Mouse (Mus musculus): ENCODE data around the gene Fam107b. TPM values are rescaled to one million over a fixed set of nuclear protein-coding genes. Genes with fewer than 3 reads are reported as not detected.
"Not testable (repeated sequence)": the region's sequence is repeated elsewhere in the genome, so short reads cannot be mapped to it uniquely, and the experiment has no call there.

Fam107b gene
- total RNA-seq, 2 experiments from 2014 or later: 18.6 to 18.8 TPM

DNA sequence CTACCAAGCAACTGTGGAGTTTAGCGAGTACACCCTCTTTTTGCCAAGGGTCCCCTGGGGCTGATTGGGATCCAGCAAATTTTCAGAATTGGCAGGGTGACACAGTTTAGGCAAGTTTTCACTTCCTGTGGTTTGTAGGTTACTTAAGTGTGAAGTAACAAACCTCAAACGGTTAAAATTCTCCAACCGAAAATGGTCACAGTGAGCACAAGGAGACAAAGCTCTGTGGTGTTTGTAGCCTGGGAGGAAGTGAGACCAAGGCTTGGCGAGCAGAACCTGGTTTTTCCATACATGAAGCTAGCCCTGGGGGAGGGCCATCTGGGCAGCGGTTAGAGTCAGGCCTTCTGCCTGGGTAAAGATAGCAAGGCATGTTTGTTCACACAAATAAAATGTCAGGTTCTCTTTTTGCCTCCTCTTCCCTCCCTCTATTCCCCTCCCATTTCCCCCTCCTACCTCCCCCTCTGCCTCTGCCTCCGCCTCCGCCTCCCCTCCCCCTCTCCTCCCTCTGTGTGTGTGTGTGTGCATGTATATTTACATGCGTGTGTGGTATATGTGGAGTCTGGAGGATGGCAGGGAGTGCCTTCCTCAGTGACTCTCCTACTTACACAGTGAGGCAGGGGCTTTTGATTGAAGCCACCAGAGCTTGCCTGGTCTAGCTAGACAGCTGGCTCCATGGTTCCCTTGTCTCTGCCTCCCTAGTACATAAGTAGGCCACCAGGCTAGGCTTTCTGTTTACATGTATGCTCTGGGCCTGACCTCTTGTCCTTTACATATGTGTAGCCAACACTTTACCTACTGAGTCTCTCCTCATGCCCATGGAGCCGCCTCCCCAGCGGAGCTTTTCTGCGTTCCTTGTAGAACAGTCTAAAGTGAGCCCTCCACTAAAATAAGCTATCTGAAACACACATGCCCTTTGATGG lies 87.8 kb downstream of the Fam107b start:
- no peak for DNase-seq (ENCODE audit: extremely low spot score in 1 of 2, low spot score in 1 of 2)

DNA sequence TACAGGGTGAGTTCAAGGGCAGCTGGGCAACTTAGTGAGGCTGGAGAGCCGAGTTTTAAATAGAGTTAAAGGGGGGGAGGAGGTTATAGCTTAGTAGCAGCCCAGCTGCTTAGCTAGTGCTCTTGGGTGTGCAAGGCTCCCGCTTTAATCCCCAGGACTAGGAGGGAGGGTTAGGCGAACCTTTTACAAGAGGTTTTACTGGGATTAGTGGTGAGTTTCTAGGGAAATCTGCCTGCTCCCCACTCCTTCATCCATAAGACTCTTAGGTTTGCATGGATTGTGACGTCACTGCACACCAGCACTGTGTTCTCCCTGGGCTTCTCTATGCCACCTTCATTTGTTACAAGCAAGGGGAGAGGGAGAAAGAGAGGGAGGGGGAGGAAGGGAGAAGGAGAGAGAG lies 88.6 kb downstream of the Fam107b start:
- no peak for DNase-seq (ENCODE audit: extremely low spot score in 1 of 2, low spot score in 1 of 2)

DNA sequence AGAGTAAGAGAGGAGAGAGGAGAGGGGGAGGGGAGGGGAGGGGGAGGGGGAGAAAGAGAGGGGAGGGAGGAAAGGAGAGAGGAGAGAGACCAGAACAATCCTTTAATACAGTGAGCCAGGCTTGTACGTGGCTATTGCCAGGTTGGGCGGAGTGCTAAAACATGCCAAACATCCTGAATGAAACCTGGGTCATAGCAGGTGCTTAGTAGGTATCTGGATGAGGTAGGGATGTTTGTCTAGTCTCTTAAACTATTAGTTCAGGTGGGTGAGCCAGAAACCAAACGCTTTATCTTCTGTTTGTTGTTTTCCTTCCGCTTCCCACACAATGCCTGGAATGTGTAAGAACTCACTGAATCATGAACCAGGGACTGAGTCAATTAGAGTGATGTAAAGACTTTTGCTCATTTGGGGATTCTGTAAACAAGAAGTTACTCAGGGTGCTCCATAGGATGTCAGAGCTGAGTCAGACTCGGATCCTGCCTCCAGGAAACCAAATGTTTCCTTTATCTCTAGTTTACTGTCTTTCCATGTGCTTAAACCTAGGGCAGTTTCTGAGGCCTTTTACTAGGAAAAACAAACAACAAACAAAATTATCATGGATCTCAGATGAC lies 89.1 kb downstream of the Fam107b start:
- no peak for DNase-seq (ENCODE audit: extremely low spot score in 1 of 2, low spot score in 1 of 2)

DNA sequence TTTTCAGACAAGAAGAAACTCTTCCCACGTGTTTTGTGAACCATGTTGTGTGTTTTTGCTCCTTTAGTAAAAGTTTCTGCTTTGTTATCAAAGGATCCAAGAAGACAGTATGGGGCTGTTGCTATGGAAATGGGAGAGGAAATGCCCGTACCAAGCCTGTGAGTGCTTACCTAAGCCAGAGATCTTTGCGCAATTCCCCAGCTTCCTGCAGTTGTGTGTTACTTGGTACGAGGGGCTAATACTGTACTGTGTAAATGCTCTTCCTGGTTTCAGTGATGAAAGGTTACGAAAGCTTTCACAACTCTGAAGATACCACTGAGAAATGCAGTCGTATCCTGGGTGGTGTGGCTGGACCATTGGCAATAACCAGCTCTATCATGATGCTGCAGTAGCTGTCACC lies 93.8 kb downstream of the Fam107b start:
- no peak for DNase-seq (ENCODE audit: extremely low spot score in 1 of 2, low spot score in 1 of 2)

DNA sequence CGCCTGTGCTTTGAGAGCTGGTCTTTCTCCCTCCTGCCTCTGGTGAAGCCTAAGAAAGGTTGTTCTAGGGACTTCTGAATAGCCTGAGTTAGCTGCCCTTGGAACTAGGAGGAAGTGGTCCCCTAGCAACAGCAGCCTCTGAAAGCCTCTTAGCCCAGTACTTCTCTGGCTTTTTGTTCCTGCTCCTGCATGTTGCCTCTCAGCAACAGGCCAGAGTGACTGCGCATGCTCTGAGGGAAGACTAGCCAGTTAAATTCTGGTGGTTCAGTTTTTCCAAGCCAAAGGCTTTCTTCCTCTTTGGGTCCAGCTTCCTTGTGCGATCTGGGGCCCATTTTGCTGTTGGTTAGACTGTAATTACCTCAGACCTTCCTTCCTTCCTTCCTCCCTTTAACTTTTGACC lies 98.4 kb downstream of the Fam107b start:
- DNase-seq (ENCODE audit: extremely low spot score in 1 of 2, low spot score in 1 of 2): peak in 1 of 2 experiments; percentile 20

DNA sequence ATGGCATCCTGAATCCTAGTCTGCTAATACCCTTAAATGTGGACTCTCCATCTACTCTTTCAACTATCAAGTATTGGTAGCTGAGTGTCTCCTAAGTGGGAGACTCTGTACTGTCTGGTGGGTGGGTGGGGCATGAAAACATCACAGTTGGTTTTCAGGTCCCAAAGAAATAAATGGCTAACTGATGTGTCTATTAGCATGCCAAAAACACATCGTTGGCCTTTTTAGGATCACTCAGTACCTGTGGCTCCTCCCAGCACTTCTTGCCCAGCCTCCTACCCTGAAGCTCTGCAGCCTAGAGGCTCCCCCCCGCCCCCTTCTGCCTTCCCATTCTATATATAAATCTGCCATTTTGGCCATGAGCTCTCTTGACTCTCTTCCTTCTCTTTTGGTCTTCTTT lies 99.4 kb downstream of the Fam107b start:
- DNase-seq (ENCODE audit: extremely low spot score in 1 of 2, low spot score in 1 of 2): no peak

DNA sequence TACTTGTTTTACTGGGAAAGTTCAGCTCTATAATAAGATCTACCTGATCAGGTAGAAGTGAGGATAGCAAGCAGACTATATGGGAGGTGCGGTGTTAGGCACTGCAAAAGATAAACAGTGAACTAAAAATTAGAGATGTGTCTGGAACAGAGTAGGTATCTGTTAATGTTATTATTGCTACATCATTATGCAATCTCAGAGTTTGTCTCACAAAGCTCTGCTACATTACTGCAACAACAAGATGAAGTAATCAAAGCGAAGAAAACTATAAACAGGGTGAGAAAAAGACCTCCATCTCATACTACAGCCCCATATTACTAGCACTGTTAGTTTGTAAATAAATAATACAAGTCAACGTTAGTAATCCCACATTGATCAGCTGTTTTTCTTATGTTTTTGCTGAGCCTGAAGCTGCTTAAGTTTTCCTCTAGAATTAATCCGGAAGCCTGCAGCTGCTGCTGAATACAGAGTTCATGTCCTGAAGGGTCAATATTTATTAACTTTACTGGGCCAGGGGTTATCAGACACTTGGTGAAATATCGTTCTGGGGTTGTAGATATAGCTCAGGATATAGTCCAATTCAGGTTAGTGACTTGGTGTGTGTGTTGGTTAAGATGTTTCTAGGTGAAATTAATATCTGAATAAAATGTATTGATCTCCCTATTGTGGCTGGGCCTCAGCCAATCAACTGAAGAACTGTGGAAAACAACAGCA lies 102.5 kb downstream of the Fam107b start:
- no peak for DNase-seq (ENCODE audit: extremely low spot score in 1 of 2, low spot score in 1 of 2)

DNA sequence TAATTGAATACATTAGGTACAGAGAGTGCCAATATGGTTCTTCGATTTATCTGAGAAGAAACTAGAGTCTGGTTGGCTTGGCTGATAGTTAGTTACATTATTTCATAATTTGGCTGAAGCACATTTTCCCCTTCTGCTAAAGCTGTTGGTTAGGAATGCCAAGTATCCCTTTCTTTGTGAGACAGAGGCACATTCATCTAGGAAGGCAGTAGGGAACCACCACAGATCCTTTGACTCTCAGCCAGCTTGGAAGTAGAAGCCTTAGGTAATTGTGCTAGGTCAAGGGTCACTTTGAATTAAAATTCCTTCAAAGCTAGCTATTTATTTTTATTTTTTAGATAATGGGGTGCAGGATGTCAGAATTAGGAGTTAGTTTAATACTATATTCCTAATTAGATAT lies 105.2 kb downstream of the Fam107b start:
- DNase-seq (ENCODE audit: extremely low spot score in 1 of 2, low spot score in 1 of 2): no peak

DNA sequence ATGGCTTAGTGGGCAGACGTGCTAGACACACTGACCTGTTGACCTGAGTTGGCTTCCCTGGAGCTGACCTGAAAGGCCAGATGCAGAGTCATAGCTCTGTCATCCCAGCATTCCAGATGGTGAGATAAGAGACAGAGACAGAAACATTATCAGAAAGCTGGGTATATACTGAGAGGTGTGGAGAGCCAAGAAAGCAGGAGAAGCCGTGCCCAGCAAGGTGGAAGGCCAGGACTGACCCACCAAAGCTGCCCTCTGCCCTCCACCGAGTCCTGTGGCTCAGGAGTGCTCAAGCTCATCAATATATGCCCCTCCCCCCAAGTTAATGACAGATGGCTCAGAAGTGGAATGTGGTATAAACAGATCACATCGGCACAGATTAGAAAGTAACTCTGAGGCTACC lies 112.4 kb downstream of the Fam107b start:
- DNase-seq (ENCODE audit: extremely low spot score in 1 of 2, low spot score in 1 of 2): no peak

DNA sequence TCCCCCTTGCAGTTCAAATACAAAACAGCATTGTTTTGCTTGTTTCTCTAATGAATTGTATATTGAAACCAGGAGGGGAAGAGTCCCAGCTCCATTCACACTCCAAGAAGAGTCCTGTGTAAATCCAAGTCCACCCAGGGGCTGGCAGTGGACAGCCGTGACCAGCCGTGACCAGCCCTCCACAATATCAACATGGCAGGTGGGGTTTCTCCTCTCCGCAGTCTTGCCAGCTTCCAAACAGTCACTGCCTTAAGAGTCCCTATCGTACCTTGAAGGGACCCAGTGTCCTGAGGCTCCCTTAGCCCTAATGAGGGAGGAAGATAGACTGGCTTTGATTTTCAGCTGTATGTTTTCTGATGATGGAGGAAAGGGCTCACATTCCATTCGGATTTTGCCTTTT lies 113.1 kb downstream of the Fam107b start:
- DNase-seq (ENCODE audit: extremely low spot score in 1 of 2, low spot score in 1 of 2): no peak

DNA sequence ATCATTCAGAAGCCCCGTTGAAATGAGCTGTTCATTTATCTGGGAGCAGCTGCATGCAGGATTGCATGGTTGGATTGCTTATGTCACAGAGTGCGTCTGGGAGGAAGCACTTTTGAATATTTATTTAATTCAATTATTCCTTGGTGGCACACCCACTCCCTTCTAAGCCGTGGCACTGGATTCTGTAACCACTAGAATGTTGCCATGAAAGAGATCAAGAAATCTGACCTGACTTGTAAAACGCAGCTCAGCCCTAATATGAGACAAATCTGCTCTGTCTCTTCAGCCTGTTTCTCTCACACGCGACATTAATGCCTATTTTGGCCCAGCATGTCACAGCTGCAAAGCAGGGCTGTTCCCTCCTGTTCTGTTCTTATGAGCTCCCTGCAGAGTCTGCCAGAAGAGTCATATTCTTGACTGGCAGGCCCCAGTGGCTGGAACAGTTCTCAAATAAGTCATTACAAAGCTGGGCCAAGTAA lies 113.5 kb downstream of the Fam107b start:
- DNase-seq (ENCODE audit: extremely low spot score in 1 of 2, low spot score in 1 of 2): peak in 1 of 2 experiments; percentile 3

DNA sequence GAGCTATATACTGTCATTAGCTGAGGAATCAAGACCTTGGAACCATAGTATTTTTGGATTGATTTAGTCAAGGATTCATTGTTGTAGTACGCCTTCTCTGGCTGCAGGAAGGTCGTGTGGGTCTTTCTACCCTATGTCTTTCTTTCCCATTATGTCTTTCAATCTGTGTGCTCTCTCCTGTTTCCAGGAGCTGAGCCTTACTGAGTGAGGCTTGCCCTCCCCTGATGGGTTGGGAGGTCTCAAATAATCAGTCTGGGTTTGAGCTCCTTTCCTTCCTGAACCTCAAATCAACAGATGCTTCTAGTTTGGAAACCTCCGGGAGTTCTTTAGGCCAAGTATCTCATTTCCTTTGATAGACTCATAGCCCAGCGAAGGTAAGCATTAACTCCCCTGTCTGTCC lies 119.9 kb downstream of the Fam107b start:
- no peak for DNase-seq (ENCODE audit: extremely low spot score in 1 of 2, low spot score in 1 of 2)

DNA sequence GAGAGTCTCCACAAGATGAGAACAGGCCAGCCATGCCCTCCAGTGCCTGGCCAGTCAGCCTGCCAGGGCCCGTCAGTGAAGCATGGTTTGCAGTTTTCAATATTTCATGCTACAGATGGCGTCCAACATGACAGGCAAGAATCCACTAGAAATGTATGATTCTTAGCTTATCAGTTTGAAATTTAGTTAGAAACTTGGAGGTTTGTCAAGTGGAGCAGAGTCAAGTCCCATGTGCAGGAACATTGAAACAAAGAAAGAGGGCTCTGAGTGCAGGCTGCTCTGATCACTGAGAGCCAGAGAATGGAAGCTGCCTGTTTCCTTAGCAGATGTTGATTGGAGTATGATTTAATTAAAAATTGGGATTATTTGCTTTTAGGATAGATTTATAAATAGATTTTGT lies 122.5 kb downstream of the Fam107b start:
- no peak for DNase-seq (ENCODE audit: extremely low spot score in 1 of 2, low spot score in 1 of 2)

DNA sequence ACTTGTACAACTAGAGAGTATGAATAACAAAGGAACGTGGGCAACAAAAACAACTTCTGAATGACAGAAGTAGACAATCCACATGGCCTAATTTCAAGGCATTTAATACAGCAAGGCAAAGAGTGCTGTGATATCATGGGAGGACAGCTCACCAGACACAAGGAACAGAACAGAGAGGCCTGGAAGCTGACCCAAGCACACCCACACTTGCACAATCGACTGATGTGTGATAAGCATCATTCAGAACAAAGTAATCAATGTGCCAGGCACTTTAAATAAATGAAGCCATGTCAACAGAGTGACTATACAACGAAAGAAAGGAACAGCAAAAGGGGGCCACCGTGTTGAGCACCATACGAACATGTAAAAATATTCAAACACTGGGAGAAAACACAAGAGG lies 125.6 kb downstream of the Fam107b start:
- no peak for DNase-seq (ENCODE audit: extremely low spot score in 1 of 2, low spot score in 1 of 2)

DNA sequence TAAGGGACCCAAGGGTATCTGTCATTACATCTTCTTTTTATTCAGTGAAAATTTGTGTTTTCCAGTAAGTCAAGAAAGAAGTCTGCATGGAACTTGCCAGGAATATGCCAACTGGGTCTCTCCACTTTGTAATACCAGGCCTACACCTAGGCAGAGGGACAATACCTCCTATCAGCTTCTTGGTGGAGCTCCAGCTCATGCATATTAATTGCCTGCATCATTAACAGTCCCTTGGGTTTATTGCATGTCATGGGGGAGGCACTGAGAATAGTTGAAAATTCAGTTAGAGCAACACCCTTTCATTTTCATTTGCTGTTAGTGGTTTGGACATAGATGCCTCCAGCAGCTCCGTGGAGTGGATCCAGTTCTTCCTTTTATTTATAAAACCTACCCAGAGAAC lies 130.1 kb downstream of the Fam107b start:
- no peak for DNase-seq (ENCODE audit: extremely low spot score in 1 of 2, low spot score in 1 of 2)

DNA sequence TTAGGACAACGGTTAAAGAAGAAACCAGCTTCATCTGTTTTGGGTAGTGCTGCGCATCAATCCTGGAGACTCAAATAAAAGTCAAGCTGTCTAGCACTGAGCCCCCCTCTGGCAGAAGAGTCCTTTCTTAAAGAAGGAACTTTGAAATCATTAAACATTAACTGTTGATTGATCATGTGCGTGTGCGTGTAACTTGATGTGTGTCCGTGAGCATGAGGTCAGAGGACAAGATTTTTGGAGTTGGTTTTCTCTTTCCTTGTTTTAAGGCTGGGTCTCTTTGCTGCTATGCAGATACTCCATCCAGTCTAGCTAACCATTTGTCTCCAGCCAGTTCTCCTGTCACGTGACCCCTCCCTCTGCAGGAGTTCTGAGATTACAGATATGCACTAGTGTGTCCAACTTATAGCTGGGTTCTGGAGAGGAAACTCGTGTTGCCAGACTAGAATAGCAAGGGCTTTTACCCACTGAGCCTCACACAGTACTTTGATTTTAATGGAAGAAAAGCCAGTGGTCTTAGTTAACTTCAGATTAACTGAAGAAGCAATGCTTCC lies 132.4 kb downstream of the Fam107b start:
- DNase-seq (ENCODE audit: extremely low spot score in 1 of 2, low spot score in 1 of 2): no peak

DNA sequence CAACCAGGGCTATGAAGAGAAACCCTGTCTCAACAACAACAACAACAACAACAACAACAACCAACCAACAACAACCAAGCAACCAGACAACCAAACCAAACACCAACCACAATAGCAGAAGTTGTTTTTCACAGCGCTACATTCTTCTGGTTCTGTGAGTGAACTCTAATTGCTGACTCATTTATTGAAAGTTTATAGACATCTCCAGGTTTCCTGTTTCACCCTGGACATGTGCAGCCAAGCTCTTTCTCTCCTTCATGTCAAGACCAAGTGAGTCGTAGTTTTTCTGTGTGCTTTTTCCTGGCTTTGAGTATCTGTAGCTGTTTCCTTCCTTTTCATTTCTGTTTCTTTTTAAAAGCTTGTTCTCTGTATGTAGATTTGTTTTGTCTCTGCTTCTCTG lies 133.5 kb downstream of the Fam107b start:
- no peak for DNase-seq (ENCODE audit: extremely low spot score in 1 of 2, low spot score in 1 of 2)

DNA sequence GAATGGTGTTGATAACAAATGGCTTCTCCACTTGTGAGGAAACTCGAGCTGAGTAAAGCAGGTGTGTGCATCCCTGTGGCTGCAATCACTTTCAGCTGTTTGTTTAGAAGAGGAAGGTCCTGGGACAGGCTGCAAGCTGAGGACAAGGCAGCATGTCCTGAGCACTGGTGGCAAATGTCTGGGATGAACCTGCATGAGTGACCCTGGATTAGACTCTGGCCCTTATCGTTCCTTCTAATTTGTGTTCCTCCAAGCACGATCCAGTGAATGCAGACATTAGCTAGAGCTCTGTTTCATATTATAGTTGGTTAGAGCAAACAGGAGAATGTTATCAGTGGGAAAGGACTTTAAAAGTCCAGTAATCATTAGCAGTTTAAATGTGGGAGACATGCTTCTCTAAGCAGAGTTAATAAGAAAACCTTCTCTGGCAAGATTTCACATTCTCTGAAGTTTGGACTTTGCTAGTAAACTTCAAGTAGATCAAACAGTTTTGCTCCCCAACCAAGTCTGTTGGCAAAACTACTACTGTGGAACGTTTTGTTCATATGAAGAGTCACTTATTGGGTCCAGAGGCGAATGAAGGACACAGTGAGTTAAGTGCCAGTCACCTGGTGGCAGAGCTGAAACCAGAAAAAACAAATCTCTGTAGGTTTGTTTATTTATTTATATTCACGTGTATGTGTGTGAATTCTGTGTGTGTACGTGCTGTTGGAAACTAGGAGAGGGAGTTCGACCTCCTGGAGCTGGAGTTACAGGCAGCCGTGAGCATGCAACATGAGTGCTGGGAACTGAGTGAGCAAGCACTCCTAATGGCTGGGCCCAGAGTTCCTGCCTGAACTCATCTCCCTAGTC lies 134.2 kb downstream of the Fam107b start:
- DNase-seq (ENCODE audit: extremely low spot score in 1 of 2, low spot score in 1 of 2): no peak

DNA sequence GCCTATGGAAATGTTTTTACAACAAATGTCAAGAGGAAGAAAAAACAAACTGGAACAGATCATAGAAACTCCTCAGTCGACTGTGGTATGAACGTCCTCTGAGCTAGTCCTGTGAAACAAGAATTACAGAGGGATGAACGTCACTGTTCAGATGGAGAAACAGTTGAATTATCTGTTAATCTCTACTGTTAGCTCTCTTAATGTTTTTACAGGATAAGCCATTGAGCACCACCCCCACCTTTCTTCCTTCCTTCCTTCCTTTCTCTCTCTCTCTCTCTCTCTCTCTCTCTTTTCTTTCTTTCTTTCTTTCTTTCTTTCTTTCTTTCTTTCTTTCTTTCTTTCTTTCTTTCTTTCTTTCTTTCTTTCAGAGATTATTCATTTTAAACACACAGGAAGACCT lies 135.0 kb downstream of the Fam107b start:
- not testable (repeated sequence) for DNase-seq (ENCODE audit: extremely low spot score in 1 of 2, low spot score in 1 of 2)

DNA sequence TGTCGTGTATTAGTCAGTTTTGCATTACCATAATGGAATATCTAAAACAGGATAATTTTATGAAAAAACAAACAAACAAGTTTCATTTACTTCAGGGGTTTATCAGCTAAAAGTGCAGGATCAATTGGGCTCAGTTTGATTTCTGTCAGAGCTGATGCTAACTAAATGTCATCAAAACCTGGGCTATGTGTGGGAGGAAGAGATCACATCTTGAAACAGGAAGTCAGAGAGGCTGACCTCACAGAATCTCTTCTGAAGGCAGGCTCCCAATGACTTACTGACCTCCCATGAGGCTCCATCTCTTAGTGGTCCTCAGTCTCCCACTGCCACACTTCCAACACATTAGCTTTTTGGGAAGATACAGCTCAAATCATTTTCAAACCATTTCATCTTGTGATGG lies 136.9 kb downstream of the Fam107b start:
- no peak for DNase-seq (ENCODE audit: extremely low spot score in 1 of 2, low spot score in 1 of 2)

All from layer of hippocampus, postnatal 25 days (tissue).